Mouse (Mus musculus): ENCODE data around the gene Nbas.

Nbas gene

DNA sequence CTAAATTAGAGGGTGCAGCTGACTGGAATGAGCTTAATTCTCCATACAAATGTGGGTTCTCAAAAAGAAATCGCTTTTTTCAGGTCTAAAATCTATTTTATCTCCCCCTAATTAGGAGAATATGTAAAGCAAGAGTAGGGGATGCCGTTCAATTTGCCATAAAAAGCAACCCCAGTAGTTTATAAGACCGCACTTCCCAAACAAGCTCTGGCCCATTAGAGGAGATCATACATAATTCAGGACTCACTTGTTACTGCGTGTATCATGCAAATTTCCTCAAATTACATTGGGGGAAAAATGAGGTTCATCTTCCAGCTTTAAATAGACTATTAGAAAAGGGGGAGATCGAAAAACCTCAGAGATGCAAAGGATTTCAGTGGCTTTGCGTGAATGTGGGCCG, 346.7 kb downstream of the Nbas start:
- in situ Hi-C loops (cut with MboI, MseI), result no loop called here

DNA sequence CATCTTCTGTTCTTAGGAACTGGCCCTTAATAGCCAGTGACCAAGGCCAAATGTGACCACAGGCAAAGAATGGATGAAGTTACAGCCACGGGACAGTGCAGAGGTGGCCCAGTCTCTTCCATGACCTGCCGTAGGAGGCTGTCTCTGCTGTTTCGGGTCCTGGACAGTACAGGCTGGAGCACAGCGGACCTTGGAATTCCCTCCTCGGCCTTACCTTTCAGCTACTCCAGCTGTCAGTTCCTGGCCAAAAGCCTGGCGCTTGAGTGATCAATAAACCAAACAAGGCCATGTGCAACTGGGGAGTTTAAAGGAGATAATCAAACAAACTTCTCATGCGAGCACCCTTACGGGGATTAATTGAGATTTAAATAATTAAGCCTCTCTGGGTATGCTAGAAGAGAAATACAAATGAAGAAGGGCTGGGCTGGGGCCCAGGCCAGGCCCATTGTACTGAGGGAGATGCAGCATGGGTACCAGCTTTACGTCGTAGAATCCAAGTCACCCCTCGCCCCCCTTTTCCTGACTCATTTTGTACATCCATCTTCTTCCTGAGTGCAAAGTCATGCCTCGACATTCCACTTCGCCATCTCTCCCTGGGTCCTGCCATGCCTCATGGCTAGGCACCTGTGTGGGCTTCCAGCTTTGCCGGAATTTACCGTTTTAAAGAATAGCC, 353.4 kb downstream of the Nbas start:
- in situ Hi-C loops (cut with MboI, MseI), result no loop called here

DNA sequence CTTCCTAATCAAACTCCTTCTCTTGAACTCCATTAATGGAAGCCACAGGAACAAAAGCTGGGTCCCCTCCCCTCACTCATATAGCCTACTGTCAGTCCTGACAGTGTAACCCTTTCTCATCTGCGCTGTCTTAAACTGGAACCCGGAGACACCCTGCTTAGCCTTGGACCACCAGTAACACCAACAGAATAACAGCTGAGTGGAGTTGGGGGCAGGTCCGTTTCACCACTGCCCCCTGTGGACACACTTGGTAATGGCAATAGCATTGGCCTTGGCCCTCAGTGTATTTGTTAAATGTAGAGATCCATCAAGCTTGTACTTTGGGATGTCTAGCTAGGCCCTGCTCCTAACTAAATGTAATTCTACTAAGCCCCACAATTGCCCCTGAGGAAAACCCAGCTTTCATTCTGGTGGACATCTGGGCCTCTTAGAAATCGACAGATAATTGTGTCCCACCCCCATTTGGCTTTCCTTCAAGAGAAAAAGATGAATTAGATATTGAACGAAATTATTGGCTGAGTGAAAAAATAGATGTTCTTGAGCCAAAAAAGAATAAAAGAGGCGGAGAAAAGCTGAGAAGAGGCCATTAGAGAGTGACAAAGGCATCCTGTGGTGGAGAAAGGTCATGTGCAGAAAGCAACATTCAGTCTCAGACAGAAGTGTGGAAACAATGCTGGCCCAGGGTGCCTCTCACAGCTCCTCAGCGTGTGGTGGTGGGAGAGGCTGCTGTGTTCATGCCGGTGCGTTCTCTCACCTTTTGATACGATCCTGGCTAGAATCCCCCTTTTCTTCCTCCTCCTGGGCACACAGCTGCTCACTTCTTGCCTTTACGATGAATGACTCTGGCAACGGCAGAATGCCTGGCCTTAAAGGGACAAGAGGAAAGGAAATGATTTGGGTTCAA, 358.1 kb downstream of the Nbas start:
- in situ Hi-C loops (cut with MboI, MseI), result no loop called here
